Mouse (Mus musculus): ENCODE results near the gene Cox4i2. TPM values are rescaled to one million over a fixed set of nuclear protein-coding genes. Genes with fewer than 3 reads are reported as not detected.

Gene Cox4i2
- polyA plus RNA-seq, 1 experiment from 2014 or later, result 12.1 TPM

DNA sequence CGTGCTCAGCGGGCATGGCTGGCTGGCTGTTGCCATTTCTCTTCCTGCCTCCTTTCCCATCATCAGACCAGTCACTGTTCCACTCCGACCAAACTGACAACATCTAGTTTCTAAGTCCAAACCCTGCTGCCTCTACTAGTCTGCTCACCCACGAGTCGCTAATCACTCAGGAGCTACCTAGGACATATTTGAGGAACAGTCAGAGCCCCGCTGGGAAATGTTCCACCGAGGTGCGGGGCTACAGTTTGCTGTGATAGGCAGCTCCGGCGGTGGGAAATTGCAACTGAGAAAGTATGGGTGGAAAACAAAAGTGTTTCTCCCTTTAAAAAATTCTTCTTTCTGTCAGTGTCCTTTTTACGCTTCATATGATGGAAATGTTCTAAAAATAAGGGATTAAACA lies 36.3 kb upstream of the Cox4i2 start:
- no peak overlapping the region for H3K4me2 ChIP-seq (replicated peaks; ENCODE audit: low read depth, low read length)
- H3K36me3 ChIP-seq (ENCODE audit: control insufficient read depth, insufficient read depth, low read length), result no peaks in the 10 kb centered on the region
- H3K4me1 ChIP-seq (ENCODE audit: control insufficient read depth, insufficient read depth, low read length), result peaks cover 8% of the 10 kb centered on the region; the same call in 1 of the 2 replicates
- WGBS, result 58% methylated on average over 11 of the region's 11 CpGs
- no peak overlapping the region for H3K9ac ChIP-seq (ENCODE audit: low read depth, low read length)
- no peak overlapping the region for H3K4me3 ChIP-seq (ENCODE audit: low read length)
- no peak for ATAC-seq (ENCODE audit: low FRiP score, low TSS enrichment)
- H3K9me3 ChIP-seq (ENCODE audit: control insufficient read depth, low read length), result no peaks in the 10 kb centered on the region
- H3K27ac ChIP-seq (ENCODE audit: low read depth, low read length), result peak overlapping the region; percentile 4; the same call in 1 of the 2 replicates
- no peaks in the 10 kb centered on the region for H3K27me3 ChIP-seq (ENCODE audit: control insufficient read depth, insufficient read depth, low read length)

DNA sequence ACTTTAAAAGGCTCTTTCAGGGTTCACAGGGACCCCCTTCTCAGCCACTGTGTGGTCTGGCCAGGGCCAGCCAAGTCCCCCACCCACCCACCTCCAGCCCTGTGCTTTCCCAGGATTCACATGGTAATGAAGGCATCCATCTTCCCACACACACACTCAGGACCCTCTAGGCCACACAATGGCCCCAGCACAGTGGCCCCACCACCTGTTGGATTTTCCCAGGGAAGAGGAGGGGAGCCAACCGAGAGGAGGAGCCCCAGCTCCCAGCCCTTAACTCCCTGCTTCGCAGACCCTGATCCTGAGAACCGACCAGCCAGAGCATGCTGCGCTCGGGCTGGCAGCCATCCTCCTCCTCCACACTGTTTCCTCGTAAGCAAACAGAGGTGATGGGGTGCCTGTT lies 35.9 kb upstream of the Cox4i2 start:
- peak; percentile 73 for ATAC-seq (ENCODE audit: low FRiP score, low TSS enrichment)
- H3K4me2 ChIP-seq (replicated peaks; ENCODE audit: low read depth, low read length), result no peak overlapping the region
- H3K36me3 ChIP-seq (ENCODE audit: control insufficient read depth, insufficient read depth, low read length), result no peaks in the 10 kb centered on the region
- no peaks in the 10 kb centered on the region for H3K27me3 ChIP-seq (ENCODE audit: control insufficient read depth, insufficient read depth, low read length)
- peaks cover 8% of the 10 kb centered on the region; the same call in 1 of the 2 replicates for H3K4me1 ChIP-seq (ENCODE audit: control insufficient read depth, insufficient read depth, low read length)
- H3K9me3 ChIP-seq (ENCODE audit: control insufficient read depth, low read length), result no peaks in the 10 kb centered on the region
- no peak overlapping the region for H3K9ac ChIP-seq (ENCODE audit: low read depth, low read length)
- H3K27ac ChIP-seq (ENCODE audit: low read depth, low read length), result no peak overlapping the region; the same call in 1 of the 2 replicates
- H3K4me3 ChIP-seq (ENCODE audit: low read length), result no peak overlapping the region
- 22% methylated on average over 6 of the region's 6 CpGs for WGBS

GRCm38 (mm10) chr2:152723651-152724331 lies 30.2 kb upstream of the Cox4i2 start:
- 2% methylated on average over 36 of the region's 37 CpGs for WGBS
- Histone ChIP-seq H3K36me3 (ENCODE audit: control insufficient read depth, insufficient read depth, low read length) (no peaks in the 10 kb centered on the region), H3K9me3 (ENCODE audit: control insufficient read depth, low read length) (no peaks in the 10 kb centered on the region), H3K4me2 (replicated peaks; ENCODE audit: low read depth, low read length) (peak overlapping the region; percentile 75), H3K4me3 (ENCODE audit: low read length) (peak overlapping the region; percentile 36), H3K9ac (ENCODE audit: low read depth, low read length) (peak overlapping the region; percentile 61), H3K4me1 (ENCODE audit: control insufficient read depth, insufficient read depth, low read length) (peaks cover 45% of the 10 kb centered on the region), H3K27ac (ENCODE audit: low read depth, low read length) (peak overlapping the region; percentile 26; the same call in 1 of the 2 replicates), H3K27me3 (ENCODE audit: control insufficient read depth, insufficient read depth, low read length) (no peaks in the 10 kb centered on the region)
- ATAC-seq (ENCODE audit: low FRiP score, low TSS enrichment), result peak; percentile 47

DNA sequence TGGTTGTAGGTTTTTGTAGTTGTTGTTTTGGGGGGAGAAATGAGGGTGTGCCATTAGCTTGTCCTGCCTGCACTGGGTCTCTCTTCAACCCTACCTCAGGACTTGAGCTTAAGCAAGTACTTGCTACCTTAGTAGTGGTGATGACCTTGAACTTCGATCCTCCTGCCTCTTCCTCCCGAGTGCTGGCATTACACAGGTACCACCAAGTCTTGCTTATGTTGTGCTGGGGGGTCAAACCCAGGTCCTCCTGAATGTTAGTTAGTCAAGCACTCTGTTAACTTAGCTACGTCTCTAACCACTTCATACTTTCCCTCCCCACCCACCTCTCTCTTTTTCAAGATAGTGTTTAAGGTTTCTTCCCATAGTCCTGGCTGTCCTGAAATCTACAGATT lies 29.6 kb upstream of the Cox4i2 start:
- Histone ChIP-seq H3K27ac (ENCODE audit: low read depth, low read length) (peak overlapping the region; percentile 26; the same call in 1 of the 2 replicates), H3K4me1 (ENCODE audit: control insufficient read depth, insufficient read depth, low read length) (peaks cover 51% of the 10 kb centered on the region), H3K9me3 (ENCODE audit: control insufficient read depth, low read length) (no peaks in the 10 kb centered on the region), H3K27me3 (ENCODE audit: control insufficient read depth, insufficient read depth, low read length) (no peaks in the 10 kb centered on the region), H3K4me3 (ENCODE audit: low read length) (peak overlapping the region; percentile 36), H3K36me3 (ENCODE audit: control insufficient read depth, insufficient read depth, low read length) (no peaks in the 10 kb centered on the region), H3K9ac (ENCODE audit: low read depth, low read length) (peak overlapping the region; percentile 61), H3K4me2 (replicated peaks; ENCODE audit: low read depth, low read length) (peak overlapping the region; percentile 75)
- WGBS, result 60% methylated on average over 3 of the region's 3 CpGs
- no peak for ATAC-seq (ENCODE audit: low FRiP score, low TSS enrichment)

DNA sequence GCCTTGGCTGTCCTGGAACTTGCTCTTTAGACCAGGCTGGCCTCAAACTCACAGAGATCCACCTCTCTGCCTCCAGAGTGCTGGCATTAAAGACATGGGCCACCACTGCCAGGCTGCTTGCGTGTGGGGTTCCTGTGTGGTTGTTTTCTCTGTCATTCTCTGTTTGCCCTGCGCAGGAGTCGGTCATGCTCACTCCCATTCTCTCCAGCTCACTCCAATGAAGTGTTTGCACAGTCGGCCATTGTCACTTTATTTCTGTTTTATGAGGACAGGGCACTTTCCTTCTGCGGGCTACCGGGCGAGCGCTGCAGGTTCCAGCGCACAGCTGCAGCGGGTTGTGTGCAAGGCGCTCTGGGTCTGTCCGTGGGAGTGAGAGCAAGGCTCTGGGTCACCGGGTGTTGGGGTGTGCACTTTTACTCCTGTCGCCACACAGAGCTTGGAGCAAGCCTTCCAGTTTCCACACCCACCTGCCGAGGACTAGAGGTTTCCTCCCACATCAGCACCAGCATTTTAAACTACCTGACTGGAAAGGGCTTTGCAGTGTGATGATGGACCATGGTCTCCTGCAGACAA lies 28.7 kb upstream of the Cox4i2 start:
- H3K4me3 ChIP-seq (ENCODE audit: low read length), result no peak overlapping the region
- H3K4me1 ChIP-seq (ENCODE audit: control insufficient read depth, insufficient read depth, low read length), result peaks cover 60% of the 10 kb centered on the region
- ATAC-seq (ENCODE audit: low FRiP score, low TSS enrichment), result no peak
- H3K36me3 ChIP-seq (ENCODE audit: control insufficient read depth, insufficient read depth, low read length), result no peaks in the 10 kb centered on the region
- 25% methylated on average over 15 of the region's 15 CpGs for WGBS
- H3K27me3 ChIP-seq (ENCODE audit: control insufficient read depth, insufficient read depth, low read length), result no peaks in the 10 kb centered on the region
- H3K9ac ChIP-seq (ENCODE audit: low read depth, low read length), result no peak overlapping the region
- no peak overlapping the region for H3K4me2 ChIP-seq (replicated peaks; ENCODE audit: low read depth, low read length)
- H3K9me3 ChIP-seq (ENCODE audit: control insufficient read depth, low read length), result no peaks in the 10 kb centered on the region
- no peak overlapping the region for H3K27ac ChIP-seq (ENCODE audit: low read depth, low read length)

DNA sequence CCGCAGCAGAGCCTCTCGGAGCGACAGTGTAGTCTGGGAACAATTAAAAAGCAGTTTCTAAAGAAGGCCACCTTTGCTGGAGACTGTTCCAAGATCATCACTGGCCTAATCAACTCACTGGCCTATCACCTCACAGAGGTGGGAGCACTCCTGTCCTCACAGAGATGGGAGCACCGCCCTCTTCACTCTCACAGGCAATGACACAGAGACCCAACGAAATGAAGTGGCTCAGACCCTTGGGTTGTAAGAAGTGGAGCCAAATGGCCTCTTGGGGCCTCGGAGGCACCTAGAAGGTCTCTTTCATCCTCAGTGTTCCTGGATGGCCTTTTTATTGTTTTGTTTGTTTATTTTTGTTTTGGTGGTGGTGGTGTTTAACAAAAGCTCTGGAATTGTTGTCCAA lies 27.8 kb upstream of the Cox4i2 start:
- 77% methylated on average over 6 of the region's 6 CpGs for WGBS
- Histone ChIP-seq H3K27me3 (ENCODE audit: control insufficient read depth, insufficient read depth, low read length) (no peaks in the 10 kb centered on the region), H3K4me2 (replicated peaks; ENCODE audit: low read depth, low read length) (no peak overlapping the region), H3K4me3 (ENCODE audit: low read length) (no peak overlapping the region), H3K36me3 (ENCODE audit: control insufficient read depth, insufficient read depth, low read length) (no peaks in the 10 kb centered on the region), H3K9ac (ENCODE audit: low read depth, low read length) (no peak overlapping the region), H3K27ac (ENCODE audit: low read depth, low read length) (no peak overlapping the region), H3K9me3 (ENCODE audit: control insufficient read depth, low read length) (no peaks in the 10 kb centered on the region), H3K4me1 (ENCODE audit: control insufficient read depth, insufficient read depth, low read length) (peaks cover 64% of the 10 kb centered on the region)
- ATAC-seq (ENCODE audit: low FRiP score, low TSS enrichment), result no peak

- Histone ChIP-seq H3K9me3 (ENCODE audit: control insufficient read depth, low read length) (no peaks in the 10 kb centered on the region), H3K4me2 (replicated peaks; ENCODE audit: low read depth, low read length) (no peak overlapping the region), H3K4me1 (ENCODE audit: control insufficient read depth, insufficient read depth, low read length) (peaks cover 64% of the 10 kb centered on the region), H3K36me3 (ENCODE audit: control insufficient read depth, insufficient read depth, low read length) (no peaks in the 10 kb centered on the region), H3K9ac (ENCODE audit: low read depth, low read length) (no peak overlapping the region), H3K27ac (ENCODE audit: low read depth, low read length) (peak overlapping the region; percentile 20; the same call in 1 of the 2 replicates), H3K4me3 (ENCODE audit: low read length) (no peak overlapping the region), H3K27me3 (ENCODE audit: control insufficient read depth, insufficient read depth, low read length) (no peaks in the 10 kb centered on the region)
- ATAC-seq (ENCODE audit: low FRiP score, low TSS enrichment), result no peak
- WGBS, result 29% methylated on average over 6 of the region's 6 CpGs
Observed at GRCm38 (mm10) chr2:152726751-152727335, 27.1 kb upstream of the Cox4i2 start.

DNA sequence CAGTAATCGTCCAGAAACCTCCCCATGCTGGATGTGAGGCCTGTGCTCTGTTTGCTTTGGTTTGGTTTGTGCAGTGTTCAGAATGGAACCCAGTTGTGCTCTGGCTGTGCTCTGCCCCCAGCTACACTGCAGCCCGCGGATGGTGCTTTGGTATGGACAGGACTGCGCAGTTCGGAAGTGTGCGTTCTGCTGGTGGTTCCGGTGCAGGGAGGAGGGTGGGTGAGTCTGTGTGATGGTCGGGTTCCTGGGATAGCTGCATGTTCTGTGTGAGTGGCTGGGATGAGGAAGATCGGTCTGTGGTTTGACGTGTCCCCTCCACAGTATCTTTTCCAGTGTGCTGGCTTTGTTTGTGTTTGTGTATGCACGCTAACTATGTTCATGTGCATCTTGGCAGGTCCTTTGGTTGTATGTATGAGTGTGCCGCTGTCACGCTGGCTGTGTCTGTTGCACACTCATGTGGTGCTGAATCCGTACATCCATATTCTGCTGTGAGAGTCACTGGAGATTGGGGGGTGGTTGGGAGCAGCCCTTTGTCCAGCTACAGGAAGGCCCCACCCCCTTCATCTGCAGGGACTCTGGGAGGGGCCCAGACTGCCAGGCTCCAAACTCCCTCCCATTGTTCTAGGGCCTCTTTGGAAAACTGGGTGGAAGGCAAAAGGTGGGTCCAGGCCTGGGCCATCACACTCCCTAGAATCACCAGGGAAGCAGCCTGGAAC lies 26.0 kb upstream of the Cox4i2 start:
- Histone ChIP-seq H3K4me3 (ENCODE audit: low read length) (no peak overlapping the region), H3K9me3 (ENCODE audit: control insufficient read depth, low read length) (no peaks in the 10 kb centered on the region), H3K4me2 (replicated peaks; ENCODE audit: low read depth, low read length) (no peak overlapping the region), H3K27ac (ENCODE audit: low read depth, low read length) (peak overlapping the region; percentile 48; the same call in 1 of the 2 replicates), H3K4me1 (ENCODE audit: control insufficient read depth, insufficient read depth, low read length) (peaks cover 65% of the 10 kb centered on the region), H3K9ac (ENCODE audit: low read depth, low read length) (no peak overlapping the region), H3K36me3 (ENCODE audit: control insufficient read depth, insufficient read depth, low read length) (no peaks in the 10 kb centered on the region), H3K27me3 (ENCODE audit: control insufficient read depth, insufficient read depth, low read length) (no peaks in the 10 kb centered on the region)
- 84% methylated on average over 14 of the region's 14 CpGs for WGBS
- ATAC-seq (ENCODE audit: low FRiP score, low TSS enrichment), result no peak

Measured in kidney, embryonic 14.5 days (tissue).